Mouse (Mus musculus) embryonic fibroblast, embryonic 13.5 days (primary cell): ENCODE results near the gene Otub1.

Source experiments
- CTCF ChIP-seq: IDR thresholded peaks from 2 replicates; pipeline ENCODE4 v1.5.1; 2011; ENCODE audit warnings: mild to moderate bottlenecking, control low read depth, low read length, moderate library complexity, borderline replicate concordance; ENCODE audit not compliant: insufficient read depth
- POLR2A ChIP-seq: IDR thresholded peaks from 2 replicates; pipeline ENCODE4 v1.6.1; 2011; ENCODE audit warnings: low read depth, mild to moderate bottlenecking, control low read depth, low read length, moderate library complexity

DNA sequence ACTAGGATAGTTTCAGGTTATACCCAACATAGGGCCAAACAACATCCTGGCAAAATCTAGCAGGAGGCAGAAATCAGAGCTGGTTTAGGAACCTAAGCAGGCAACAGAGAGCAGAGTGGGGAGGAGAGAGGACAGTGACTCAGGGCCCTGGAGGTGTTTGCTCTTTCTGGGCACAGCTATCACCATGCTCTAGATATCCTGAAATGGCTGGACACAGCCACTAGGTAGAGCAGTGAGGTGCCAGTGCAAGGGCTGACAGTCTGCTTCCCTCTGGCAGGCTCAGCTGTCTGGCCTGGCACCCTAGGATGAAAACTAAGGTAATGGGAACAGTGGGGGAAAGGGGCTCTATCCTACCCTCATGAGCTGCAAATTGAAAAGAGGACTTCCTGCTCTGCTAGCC lies 17.4 kb upstream of the Otub1 start:
- no peak for TF ChIP-seq POLR2A
- TF ChIP-seq CTCF = no peak
